Mouse (Mus musculus): Measurements from ENCODE around the gene Tbx2.

The Tbx2 gene

GRCm38 (mm10) chr11:85825823-85826222, 6.5 kb upstream of the Tbx2 start:
- no peak for DNase-seq

- no peak for DNase-seq
These were observed 5.0 kb upstream of the Tbx2 start for GRCm38 (mm10) chr11:85827342-85827741.

- DNase-seq: no peak
These were observed 3.4 kb upstream of the Tbx2 start for GRCm38 (mm10) chr11:85828691-85829519.

GRCm38 (mm10) chr11:85829520-85830440, 2.6 kb upstream of the Tbx2 start:
- DNase-seq: peak; percentile 10

- no peak for DNase-seq
These were observed 1.4 kb upstream of the Tbx2 start for GRCm38 (mm10) chr11:85830901-85831341.

- DNase-seq: no peak
These were observed 608 bp upstream of the Tbx2 start for GRCm38 (mm10) chr11:85831656-85832230.

- DNase-seq: no peak
These were observed 750 bp downstream of the Tbx2 start for GRCm38 (mm10) chr11:85833081-85833521.

GRCm38 (mm10) chr11:85833761-85834385, 1.5 kb downstream of the Tbx2 start:
- DNase-seq: peak; percentile 17

GRCm38 (mm10) chr11:85834386-85834931, 2.1 kb downstream of the Tbx2 start:
- no peak for DNase-seq

- DNase-seq: no peak
These were observed 2.8 kb downstream of the Tbx2 start for GRCm38 (mm10) chr11:85835001-85835752.

- no peak for DNase-seq
These were observed 3.6 kb downstream of the Tbx2 start for GRCm38 (mm10) chr11:85835753-85836522.

GRCm38 (mm10) chr11:85836523-85837290, 4.4 kb downstream of the Tbx2 start:
- DNase-seq: no peak

GRCm38 (mm10) chr11:85837291-85837647, 4.9 kb downstream of the Tbx2 start:
- no peak for DNase-seq

- DNase-seq: peak; percentile 22
These were observed 5.5 kb downstream of the Tbx2 start for GRCm38 (mm10) chr11:85837648-85838423.

GRCm38 (mm10) chr11:85838424-85839257, 6.3 kb downstream of the Tbx2 start:
- no peak for DNase-seq

GRCm38 (mm10) chr11:85839258-85840030, 7.1 kb downstream of the Tbx2 start:
- no peak for DNase-seq

GRCm38 (mm10) chr11:85840031-85840802, 7.9 kb downstream of the Tbx2 start:
- no peak for DNase-seq

All from right cerebral cortex, postnatal 25 days (tissue).